Mouse (Mus musculus) CH12.LX (cell line): ENCODE data around the gene Cacybp. TPM values are rescaled to one million over a fixed set of nuclear protein-coding genes. Genes with fewer than 3 reads are reported as not detected.

Experiments
- DNase-seq: peaks from one replicate; pipeline ENCODE4 v3.0.0-alpha.2; 2013; ENCODE audit errors: extremely low read depth
- H3K27ac ChIP-seq: 2 replicates; pipeline ENCODE4 v1.5.1; 2012; ENCODE audit warnings: low read depth, mild to moderate bottlenecking, control low read depth, moderate library complexity; ENCODE audit not compliant: insufficient read depth
- H3K27me3 ChIP-seq: replicated peaks from 2 replicates; pipeline ENCODE3; 2012; ENCODE audit warnings: inconsistent platforms
- H3K36me3 ChIP-seq, 2 experiments: replicated peaks in 1 of 2; 2 replicates each; pipeline versions ENCODE3 to v1.6.1; 2012; ENCODE audit warnings: inconsistent platforms in 1 of 2, low read length in 1 of 2, mild to moderate bottlenecking in 1 of 2, mixed read lengths in 1 of 2, moderate library complexity in 1 of 2; ENCODE audit not compliant: control insufficient read depth in 1 of 2, insufficient read depth in 1 of 2
- H3K4me1 ChIP-seq, 2 experiments: 2 replicates each; pipeline ENCODE4 v1.6.1; 2012; ENCODE audit warnings: inconsistent platforms in 1 of 2, moderate library complexity in 1 of 2; ENCODE audit not compliant: insufficient read depth in 2 of 2, control insufficient read depth in 1 of 2
- H3K4me2 ChIP-seq: 2 replicates; pipeline ENCODE4 v1.6.1; 2012; ENCODE audit warnings: low read depth, mild to moderate bottlenecking, control low read depth; ENCODE audit not compliant: poor library complexity, insufficient read depth, severe bottlenecking
- H3K4me3 ChIP-seq, 3 experiments: fragments of 150-350 bp in 1 of 3; sonication (generic) in 1 of 3; replicated peaks in 1 of 3; 2 replicates each; pipeline versions ENCODE3 to v1.5.1; 2011 to 2012; ENCODE audit warnings: low read depth in 2 of 3, low read length in 2 of 3, mild to moderate bottlenecking in 2 of 3, moderate library complexity in 2 of 3, control low read depth in 1 of 3, improper control_type of control experiment in 1 of 3, inconsistent platforms in 1 of 3, mixed read lengths in 1 of 3; ENCODE audit not compliant: poor library complexity in 1 of 3
- H3K79me2 ChIP-seq: replicated peaks from 2 replicates; pipeline ENCODE4 v1.6.1; 2012; ENCODE audit warnings: mild to moderate bottlenecking, moderate library complexity; ENCODE audit not compliant: control insufficient read depth, poor library complexity, insufficient read depth, severe bottlenecking; ENCODE audit errors: extremely low read depth
- H3K9ac ChIP-seq: 2 replicates; pipeline ENCODE4 v1.6.1; 2012; ENCODE audit warnings: low read depth, mild to moderate bottlenecking, control low read depth, moderate library complexity; ENCODE audit not compliant: insufficient read depth
- H3K9me3 ChIP-seq: replicated peaks from 2 replicates; pipeline ENCODE3; 2012; ENCODE audit warnings: low read length, inconsistent platforms, mixed read lengths
- CHD1 ChIP-seq: IDR thresholded peaks from 2 replicates; pipeline ENCODE4 v1.6.1; 2012; ENCODE audit warnings: low read depth, low read length, improper control_type of control experiment, inconsistent platforms
- CHD2 ChIP-seq: IDR thresholded peaks from 2 replicates; pipeline ENCODE4 v1.6.1; 2011; ENCODE audit warnings: low read length, improper control_type of control experiment
- CTCF ChIP-seq, 2 experiments: IDR thresholded peaks in 1 of 2; conservative IDR thresholded peaks in 1 of 2; 2 replicates each; pipeline ENCODE4 v1.5.1; 2011 to 2012; ENCODE audit warnings: low read depth in 2 of 2, low read length in 2 of 2, improper control_type of control experiment in 1 of 2, inconsistent platforms in 1 of 2, mild to moderate bottlenecking in 1 of 2, moderate library complexity in 1 of 2
- E2F4 ChIP-seq: IDR thresholded peaks from 2 replicates; pipeline ENCODE4 v1.6.1; 2011; ENCODE audit warnings: low read depth, low read length, improper control_type of control experiment; ENCODE audit not compliant: insufficient replicate concordance
- EP300 ChIP-seq: IDR thresholded peaks from 2 replicates; pipeline ENCODE4 v1.6.1; 2011; ENCODE audit warnings: low read length, improper control_type of control experiment
- GABPA ChIP-seq: IDR thresholded peaks from 2 replicates; pipeline ENCODE4 v1.6.1; 2012; ENCODE audit warnings: low read depth, low read length, improper control_type of control experiment, inconsistent platforms; ENCODE audit not compliant: insufficient replicate concordance
- HCFC1 ChIP-seq: IDR thresholded peaks from 2 replicates; pipeline ENCODE4 v1.6.1; 2012; ENCODE audit warnings: low read depth, mild to moderate bottlenecking, inconsistent platforms, low read length, improper control_type of control experiment
- JUN ChIP-seq: IDR thresholded peaks from 2 replicates; pipeline ENCODE4 v1.6.1; 2011; ENCODE audit warnings: low read depth, mild to moderate bottlenecking, low read length, improper control_type of control experiment, moderate library complexity; ENCODE audit not compliant: insufficient read depth
- KAT2A ChIP-seq: IDR thresholded peaks from 2 replicates; pipeline ENCODE4 v1.6.1; 2012; ENCODE audit warnings: low read length, improper control_type of control experiment, inconsistent platforms; ENCODE audit not compliant: insufficient replicate concordance
- MAX ChIP-seq: IDR thresholded peaks from 2 replicates; pipeline ENCODE4 v1.6.1; 2011; ENCODE audit warnings: low read length, improper control_type of control experiment
- MXI1 ChIP-seq: IDR thresholded peaks from 2 replicates; pipeline ENCODE4 v1.6.1; 2011; ENCODE audit warnings: mild to moderate bottlenecking, low read depth, low read length, improper control_type of control experiment
- MYC ChIP-seq: IDR thresholded peaks from 2 replicates; pipeline ENCODE4 v1.6.1; 2011; ENCODE audit warnings: low read depth, mild to moderate bottlenecking, improper control_type of control experiment, low read length
- NRF1 ChIP-seq: IDR thresholded peaks from 2 replicates; pipeline ENCODE4 v1.6.1; 2014; ENCODE audit warnings: low read depth, mild to moderate bottlenecking, inconsistent platforms, low read length, improper control_type of control experiment, moderate library complexity
- POLR2A ChIP-seq: IDR thresholded peaks from 2 replicates; pipeline ENCODE4 v1.6.1; 2011; ENCODE audit warnings: low read depth, mild to moderate bottlenecking, improper control_type of control experiment, low read length
- POLR2AphosphoS2 ChIP-seq: IDR thresholded peaks from 2 replicates; pipeline ENCODE4 v1.6.1; 2011; ENCODE audit warnings: low read depth, low read length, improper control_type of control experiment
- RAD21 ChIP-seq: IDR thresholded peaks from 2 replicates; pipeline ENCODE4 v1.6.1; 2011; ENCODE audit warnings: low read depth, mild to moderate bottlenecking, low read length, improper control_type of control experiment, moderate library complexity
- RCOR1 ChIP-seq: conservative IDR thresholded peaks from 2 replicates; pipeline ENCODE4 v1.6.1; 2012; ENCODE audit warnings: low read depth, mild to moderate bottlenecking, inconsistent platforms, low read length, improper control_type of control experiment
- SIN3A ChIP-seq: IDR thresholded peaks from 2 replicates; pipeline ENCODE4 v1.6.1; 2012; ENCODE audit warnings: low read length, improper control_type of control experiment, inconsistent platforms
- TCF12 ChIP-seq: IDR thresholded peaks from 2 replicates; pipeline ENCODE4 v1.6.1; 2014; ENCODE audit warnings: low read depth, mild to moderate bottlenecking, inconsistent platforms, low read length, improper control_type of control experiment
- USF1 ChIP-seq: IDR thresholded peaks from 2 replicates; pipeline ENCODE4 v1.6.1; 2014; ENCODE audit warnings: low read depth, mild to moderate bottlenecking, inconsistent platforms, low read length, improper control_type of control experiment
- USF2 ChIP-seq: conservative IDR thresholded peaks from 2 replicates; pipeline ENCODE4 v1.6.1; 2011; ENCODE audit warnings: low read depth, low read length, improper control_type of control experiment
- ZC3H11A ChIP-seq: IDR thresholded peaks from 2 replicates; pipeline ENCODE4 v1.6.1; 2012; ENCODE audit warnings: low read depth, mild to moderate bottlenecking, inconsistent platforms, low read length, improper control_type of control experiment
- ZNF384 ChIP-seq: IDR thresholded peaks from 2 replicates; pipeline ENCODE4 v1.6.1; 2012; ENCODE audit warnings: low read depth, low read length, improper control_type of control experiment, inconsistent platforms
- dilution Hi-C: fragments of 300-500 bp; cut with MboI; formaldehyde crosslinking; loops from 2 replicates; pipeline ENCODE4 v1.14.3; 2020; ENCODE audit warnings: low sequenced_read_pairs; ENCODE audit not compliant: extremely low pct_unique_long_range_greater_than_20kb, extremely low pct_ligation_motif_present
- in situ Hi-C: fragments of 300-500 bp; cut with MboI; formaldehyde crosslinking; loops from 3 replicates; pipeline ENCODE4 v1.14.3; 2019; ENCODE audit warnings: low sequenced_read_pairs, low pct_ligation_motif_present, low pct_unique_long_range_greater_than_20kb, mixed read lengths
- polyA plus RNA-seq: library from polyadenylated mRNA; unstranded; fragments of >175 nt; gene quantifications from 2 replicates; pipeline ENCODE4 v1.2.1, GENCODE M21; 2012; ENCODE audit warnings: low read depth; ENCODE audit not compliant: insufficient read length
- total RNA-seq, 2 experiments: library from RNA; depleted of rRNA; stranded (reverse); fragments of 300-350 nt in 1 of 2; fragments of >200 nt in 1 of 2; gene quantifications; 2 replicates each; pipeline ENCODE4 v1.2.3; 2012 to 2014

Cacybp gene
- total and polyA plus RNA-seq, 3 experiments: 130 to 390 (median 357) TPM

- Histone ChIP-seq H3K9ac (no peak overlapping the region), H3K9me3 (no peaks in the 10 kb centered on the region), H3K79me2 (peaks cover 30% of the 10 kb centered on the region), H3K27ac (no peak overlapping the region), H3K27me3 (no peaks in the 10 kb centered on the region), H3K36me3 (peaks cover 0 to 2% of the 10 kb centered on the region in 2 experiments), H3K4me2 (no peak overlapping the region), H3K4me3 (no peak overlapping the region), H3K4me1 (peaks cover 0 to 13% of the 10 kb centered on the region in 2 experiments; a peak in 3 of 4 replicates)
- dilution Hi-C loops: no loop called here
- no peak for DNase-seq
- in situ Hi-C loops: loop anchor here (25.0 kb wide), 1 partner anchor 523 kb away; no protein-coding TSS in a partner anchor
- TF ChIP-seq POLR2AphosphoS2 (no peak; the same call in 1 of the 2 replicates), USF2 (no peak), JUN (no peak), MAX (no peak), POLR2A (no peak), ZNF384 (no peak), ZC3H11A (no peak), CHD2 (no peak)
Observed at GRCm38 (mm10) chr1:160214171-160214570, 1.5 kb upstream of the Cacybp start.

- Histone ChIP-seq H3K9me3 (no peaks in the 10 kb centered on the region), H3K9ac (peak overlapping the region; percentile 81), H3K4me2 (no peak overlapping the region), H3K79me2 (peaks cover 44% of the 10 kb centered on the region), H3K27ac (peak overlapping the region; percentile 68), H3K36me3 (peaks cover 3 to 17% of the 10 kb centered on the region in 2 experiments), H3K27me3 (no peaks in the 10 kb centered on the region), H3K4me1 (peaks cover 0 to 27% of the 10 kb centered on the region in 2 experiments; a peak in 3 of 4 replicates), H3K4me3 (peak overlapping the region; percentile 78 to 94 (median 92))
- in situ Hi-C loops: loop anchor here (25.0 kb wide), 1 partner anchor 525 kb away; no protein-coding TSS in a partner anchor
- DNase-seq: peak; percentile 27
- dilution Hi-C loops: no loop called here
- TF ChIP-seq CHD1 (no peak), USF1 (no peak), CHD2 (no peak), SIN3A (peak; percentile 34; the same call in 1 of the 2 replicates), MXI1 (no peak), RCOR1 (0 out of 2 replicates have a peak, but pooled peaks have one; percentile 27)
Observed at GRCm38 (mm10) chr1:160212123-160212691, 468 bp downstream of the Cacybp start.

- no peaks in the 10 kb centered on the region for H3K27me3 ChIP-seq
- peak overlapping the region; percentile 81 for H3K9ac ChIP-seq
- peak overlapping the region; percentile 97 for H3K4me2 ChIP-seq
- H3K9me3 ChIP-seq: no peaks in the 10 kb centered on the region
- no peak for DNase-seq
- peaks cover 49% of the 10 kb centered on the region for H3K79me2 ChIP-seq
- dilution Hi-C loops: no loop called here
- in situ Hi-C loops: loop anchor here (25.0 kb wide), 1 partner anchor 526 kb away; no protein-coding TSS in a partner anchor
- H3K4me3 ChIP-seq: peak overlapping the region; percentile 78 to 94 (median 92)
- peaks cover 0 to 27% of the 10 kb centered on the region in 2 experiments; a peak in 3 of 4 replicates for H3K4me1 ChIP-seq
- no peak overlapping the region for H3K27ac ChIP-seq
- H3K36me3 ChIP-seq: peaks cover 4 to 22% of the 10 kb centered on the region in 2 experiments
- TF ChIP-seq NRF1 (no peak), POLR2AphosphoS2 (no peak), HCFC1 (peak; percentile 41; the same call in 1 of the 2 replicates), KAT2A (0 out of 2 replicates have a peak, but pooled peaks have one; percentile 51), TCF12 (no peak), USF1 (peak; percentile 29), MXI1 (peak; percentile 89), CHD1 (no peak), CTCF (conservative IDR thresholded peaks at IDR 0.05 in 1 of 2, IDR thresholded peaks at IDR 0.05 in 1 of 2; ENCODE audit: low read depth in 2 of 2, low read length in 2 of 2) (no peak), SIN3A (peak; percentile 39; the same call in 1 of the 2 replicates), RAD21 (no peak), MYC (peak; percentile 95), USF2 (no peak), E2F4 (0 out of 2 replicates have a peak, but pooled peaks have one; percentile 37), ZC3H11A (no peak), GABPA (no peak), EP300 (no peak), MAX (peak; percentile 97)
Observed at GRCm38 (mm10) chr1:160211597-160212122, 1.0 kb downstream of the Cacybp start.
